Mouse (Mus musculus) C2C12 (cell line): ENCODE data around the gene Nme7.

Experiments
- CEBPB ChIP-seq: IDR thresholded peaks from one replicate; pipeline ENCODE4 v1.6.1; 2011; ENCODE audit warnings: low read depth, mild to moderate bottlenecking, control low read depth, moderate library complexity
- CTCF ChIP-seq: IDR thresholded peaks from one replicate; pipeline ENCODE4 v1.5.1; 2011; ENCODE audit not compliant: control insufficient read depth, insufficient read depth, insufficient read length
- MYOD1 ChIP-seq: IDR thresholded peaks from one replicate; pipeline ENCODE4 v1.6.1; 2011; ENCODE audit warnings: low read depth; ENCODE audit not compliant: control insufficient read depth, insufficient read length
- MYOG ChIP-seq: IDR thresholded peaks from one replicate; pipeline ENCODE4 v1.6.1; 2011; ENCODE audit not compliant: control insufficient read depth, insufficient read length; ENCODE audit errors: extremely low read depth

DNA sequence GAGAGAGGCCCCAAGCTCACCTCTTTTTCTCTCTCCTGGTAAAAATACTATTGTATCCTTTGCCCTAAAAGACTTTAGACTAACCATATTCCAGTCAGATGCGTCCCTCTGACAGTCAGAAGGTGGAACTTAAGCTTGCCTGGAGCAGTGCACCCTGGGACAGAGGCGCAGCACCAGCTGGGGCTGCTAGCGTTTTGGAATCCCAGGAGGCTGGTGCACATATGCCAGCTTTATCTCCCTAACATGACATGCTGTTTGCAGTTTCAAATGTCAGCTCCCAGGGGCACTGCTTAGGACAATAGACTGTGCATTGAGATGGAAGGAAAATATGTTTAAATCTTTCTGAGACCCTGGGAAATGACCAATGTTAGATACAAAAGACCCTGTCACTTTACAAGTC is 88.3 kb downstream of the Nme7 start:
- TF ChIP-seq CTCF (no peak), MYOD1 (no peak), CEBPB (no peak), MYOG (no peak)
